Mouse (Mus musculus) kidney, postnatal 10 days (tissue): ENCODE results near the gene Minos1.

Source experiments
- DNase-seq: peaks from one replicate; pipeline ENCODE4 v3.0.0; 2021; ENCODE audit warnings: mixed read lengths

Gene Minos1

DNA sequence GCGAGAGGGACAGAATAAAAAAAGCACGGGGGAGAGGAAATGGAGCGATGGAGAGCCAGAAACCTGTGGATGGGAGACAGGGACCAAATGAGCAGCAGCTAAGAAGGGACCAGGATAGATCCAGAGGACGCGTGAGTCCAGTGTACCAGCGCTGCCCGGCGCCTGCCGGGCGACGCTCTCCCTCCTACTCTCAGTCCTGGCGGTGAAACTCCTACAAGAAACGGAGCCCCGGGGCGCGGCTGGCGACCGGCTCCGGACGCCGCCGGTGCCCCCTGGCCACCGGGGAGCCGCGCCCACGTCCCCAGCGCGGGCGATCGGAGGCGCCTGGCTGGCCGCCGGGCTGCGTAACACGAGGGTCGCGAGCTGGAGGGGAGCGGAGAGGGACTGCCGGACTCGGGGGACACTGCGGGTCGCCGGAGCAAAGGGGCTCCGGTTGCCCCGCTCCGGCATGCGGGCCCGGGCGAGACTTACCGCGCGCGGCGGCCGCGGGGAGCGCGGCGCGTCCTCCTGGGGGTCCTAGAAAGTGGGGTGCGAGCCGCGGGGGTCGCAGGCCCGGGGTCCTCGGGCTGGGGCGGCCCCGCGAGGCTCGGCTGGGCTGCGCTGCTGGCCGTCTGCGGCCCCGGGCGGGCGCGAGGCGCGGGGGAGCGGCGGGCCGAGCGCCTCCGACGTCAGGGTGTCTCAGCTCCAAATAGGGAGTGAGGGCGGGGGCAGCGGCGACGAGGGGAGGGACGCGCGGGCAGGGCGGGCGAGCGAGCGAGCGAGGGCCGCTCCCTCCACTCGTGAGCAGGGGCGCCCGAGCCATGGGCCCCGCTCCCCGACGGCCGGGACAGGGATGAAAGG, 38.3 kb downstream of the Minos1 start, which contains the start of gene Nbl1:
Gene Nbl1 (minus strand): TSS at position 638 of the 840 bp plus-strand sequence.
- peak; percentile 86 for DNase-seq

DNA sequence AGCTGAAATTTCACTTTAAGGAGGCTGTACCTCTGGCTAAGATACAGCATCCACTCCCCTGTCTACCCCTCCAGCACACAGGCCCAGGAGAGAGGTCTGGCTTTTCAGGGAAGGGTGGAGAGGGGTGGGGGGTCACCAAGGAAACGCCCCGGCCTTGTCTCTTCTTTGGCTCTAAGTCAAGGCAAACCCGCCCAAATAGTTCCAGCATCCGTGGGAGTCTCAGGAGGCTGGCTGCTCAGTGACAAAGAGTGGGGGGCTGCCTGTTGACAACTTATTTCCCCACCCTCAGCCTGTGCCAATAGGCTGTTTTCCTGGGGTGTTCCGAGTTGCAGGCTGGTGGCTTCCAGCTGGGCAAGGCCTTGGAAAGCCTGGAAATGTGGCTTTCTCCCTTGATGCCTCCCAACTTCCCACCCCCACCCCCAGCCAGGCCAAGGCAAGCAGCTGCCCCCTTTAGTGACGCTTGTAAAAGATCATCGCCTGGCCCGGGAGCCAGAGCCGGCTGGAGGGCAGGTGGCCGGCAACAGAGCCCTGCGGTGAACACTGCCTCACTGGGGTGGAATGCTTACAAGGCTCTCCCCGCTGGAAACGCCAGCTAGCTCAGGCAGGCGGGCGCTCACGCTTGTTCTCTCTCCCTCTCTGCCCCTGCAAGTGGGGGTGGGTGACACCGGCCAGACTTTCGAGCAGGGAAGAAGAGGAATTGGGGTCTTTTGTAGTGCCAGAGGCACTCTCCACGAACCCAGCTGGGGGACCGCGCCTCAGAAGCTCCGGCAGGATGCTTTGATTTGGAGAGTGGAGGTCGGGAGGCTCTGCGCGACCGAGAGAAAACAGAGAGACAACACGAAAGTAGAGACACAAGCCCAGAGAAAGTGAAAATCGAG, 39.2 kb downstream of the Minos1 start:
- DNase-seq, result peak; percentile 58

DNA sequence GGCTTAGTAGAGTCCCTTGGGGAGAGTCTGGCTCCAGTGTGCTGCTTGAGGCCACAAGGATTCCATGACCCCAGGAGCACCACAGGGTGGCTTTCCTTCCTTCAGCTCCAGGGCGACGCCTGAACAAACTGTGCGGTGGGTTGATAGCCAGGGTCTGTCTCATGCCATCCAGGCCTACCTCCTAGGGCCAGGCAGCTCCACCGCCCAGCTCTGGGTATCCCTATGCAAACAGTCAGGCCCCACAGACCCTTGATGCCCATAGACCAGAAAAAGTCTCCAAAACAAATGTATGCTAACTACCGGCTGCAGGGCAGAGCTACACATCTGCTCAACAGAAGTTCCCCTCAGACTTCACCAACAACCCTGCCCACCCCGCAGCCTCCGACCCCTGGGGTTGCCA, 39.8 kb downstream of the Minos1 start:
- no peak for DNase-seq

DNA sequence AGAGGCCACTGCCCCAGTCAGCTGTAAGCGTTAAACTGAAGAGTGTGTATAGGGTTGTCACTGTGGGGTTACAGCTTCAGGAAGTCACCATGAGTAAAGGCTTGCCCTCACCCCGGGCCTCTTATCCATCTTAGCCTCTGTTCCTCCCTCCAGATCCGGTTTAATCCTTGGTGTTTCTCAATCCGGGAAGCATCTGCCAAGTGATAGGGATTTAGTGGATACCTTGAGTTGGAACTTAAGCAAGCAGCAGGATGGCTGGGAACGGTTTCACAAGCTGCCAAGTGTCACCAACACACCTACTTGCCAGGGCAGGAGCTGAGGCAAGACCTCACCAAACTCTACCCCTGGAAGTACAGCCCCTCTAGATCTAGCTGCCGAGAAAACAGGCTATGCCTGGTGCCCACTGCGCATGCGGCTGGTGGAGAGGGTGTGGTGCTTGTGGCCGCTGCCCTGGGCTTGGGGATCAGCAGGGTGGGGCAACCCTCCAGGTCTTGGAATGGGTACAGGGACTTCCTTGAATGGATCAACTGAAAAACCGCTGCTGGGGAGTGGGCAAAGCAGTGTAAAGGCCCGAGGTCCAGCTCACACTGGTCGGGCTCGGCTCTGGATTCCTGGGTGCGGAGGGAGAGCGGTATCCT, 40.5 kb downstream of the Minos1 start:
- DNase-seq, result no peak

GRCm38 (mm10) chr4:139088982-139089671, 41.8 kb downstream of the Minos1 start:
- no peak for DNase-seq

DNA sequence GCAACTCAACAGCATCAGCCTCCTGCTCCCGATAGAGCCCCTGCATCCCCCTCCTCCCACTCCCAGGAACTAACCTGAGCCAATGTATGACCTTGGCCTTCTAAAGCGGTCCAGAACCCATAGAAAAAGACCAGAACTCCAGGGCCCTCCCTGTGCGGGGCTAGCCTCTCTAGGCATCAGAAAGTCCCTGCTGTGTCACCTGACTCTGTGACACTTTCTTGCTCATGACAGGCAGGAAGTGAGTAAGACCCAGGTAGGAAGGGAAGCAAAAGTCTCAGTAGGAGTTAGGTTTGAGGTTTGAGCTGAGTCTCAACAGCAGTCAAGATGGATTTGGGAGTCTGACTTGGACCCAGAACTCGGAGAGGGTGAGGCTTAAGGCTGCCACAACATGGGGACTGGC, 43.9 kb downstream of the Minos1 start:
- no peak for DNase-seq

DNA sequence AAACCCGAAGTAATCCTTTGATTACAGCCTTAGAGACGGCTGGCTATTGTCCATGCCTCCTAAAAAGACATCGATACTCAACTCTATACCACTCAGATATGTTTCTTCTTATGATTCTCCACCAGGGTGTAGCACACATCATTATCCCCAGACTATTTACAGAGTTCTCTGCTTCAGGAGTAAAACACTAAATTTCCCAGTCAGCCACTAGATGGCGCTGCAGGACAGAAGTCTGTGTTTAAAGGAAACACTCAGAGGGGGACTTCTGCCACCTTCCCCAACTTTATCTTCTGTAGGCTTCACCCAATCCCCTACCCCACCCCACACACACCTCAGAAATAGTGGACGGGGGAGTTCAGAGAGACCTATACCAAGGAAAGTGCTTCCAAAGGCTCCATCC, 44.9 kb downstream of the Minos1 start:
- DNase-seq, result peak; percentile 93

DNA sequence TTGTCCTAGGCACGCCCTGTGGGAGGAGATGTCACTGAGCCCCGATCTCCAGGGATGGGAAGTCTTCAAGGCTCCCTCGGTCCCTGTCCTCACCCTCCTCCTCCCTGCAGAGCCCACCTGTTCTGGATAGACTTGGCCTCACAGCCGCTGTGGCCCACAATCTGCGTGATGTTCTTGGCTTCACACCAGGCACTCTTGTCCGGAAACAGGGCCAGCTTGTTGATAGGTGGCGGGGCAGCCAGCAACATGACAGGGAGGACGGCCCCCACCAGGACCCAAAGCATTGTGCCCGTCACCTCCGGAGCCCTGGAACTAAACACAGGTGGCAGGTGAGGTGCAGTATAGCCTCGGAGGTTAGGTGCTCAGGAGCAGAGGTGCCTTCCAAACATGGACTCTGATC, 45.6 kb downstream of the Minos1 start:
- DNase-seq, result no peak

- peak; percentile 65 for DNase-seq
Observed at GRCm38 (mm10) chr4:139082790-139083564, 47.9 kb downstream of the Minos1 start.

DNA sequence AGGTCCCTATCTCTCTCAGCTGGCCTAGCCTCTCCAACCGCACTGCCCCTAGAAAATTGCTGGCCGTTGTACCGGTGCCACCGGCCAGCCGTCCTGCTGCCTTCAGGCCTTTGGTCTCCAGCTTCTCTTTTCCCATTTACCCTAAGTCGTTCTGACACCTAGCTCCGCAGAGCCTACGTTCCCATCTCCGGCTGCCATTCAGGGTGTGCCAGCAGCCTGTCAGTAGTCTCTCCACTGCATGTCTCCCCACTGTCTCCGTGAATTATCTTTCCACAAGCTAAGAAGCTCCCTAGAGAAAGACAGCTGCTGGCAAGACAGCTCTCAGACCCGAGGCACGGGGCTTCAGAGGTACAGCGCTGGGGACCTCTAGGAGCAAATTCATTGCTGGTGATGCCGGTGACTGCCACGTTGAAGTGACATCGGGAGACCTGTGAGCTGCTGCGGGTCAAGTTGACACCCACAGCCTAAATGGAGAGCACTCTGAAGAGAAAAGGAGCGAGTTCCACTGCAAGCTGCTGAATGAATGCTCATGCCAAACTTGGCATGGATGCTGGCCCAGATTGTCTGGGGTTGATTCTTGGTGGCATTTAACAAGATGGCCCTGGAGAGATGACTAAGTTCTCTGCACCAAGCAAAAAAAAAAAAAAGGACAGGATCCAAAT, 49.5 kb downstream of the Minos1 start:
- no peak for DNase-seq

GRCm38 (mm10) chr4:139080259-139080658, 50.7 kb downstream of the Minos1 start:
- DNase-seq, result no peak

- DNase-seq, result no peak
Observed at GRCm38 (mm10) chr4:139079439-139079838, 51.5 kb downstream of the Minos1 start.

GRCm38 (mm10) chr4:139078726-139079125, 52.2 kb downstream of the Minos1 start:
- DNase-seq, result peak; percentile 59

DNA sequence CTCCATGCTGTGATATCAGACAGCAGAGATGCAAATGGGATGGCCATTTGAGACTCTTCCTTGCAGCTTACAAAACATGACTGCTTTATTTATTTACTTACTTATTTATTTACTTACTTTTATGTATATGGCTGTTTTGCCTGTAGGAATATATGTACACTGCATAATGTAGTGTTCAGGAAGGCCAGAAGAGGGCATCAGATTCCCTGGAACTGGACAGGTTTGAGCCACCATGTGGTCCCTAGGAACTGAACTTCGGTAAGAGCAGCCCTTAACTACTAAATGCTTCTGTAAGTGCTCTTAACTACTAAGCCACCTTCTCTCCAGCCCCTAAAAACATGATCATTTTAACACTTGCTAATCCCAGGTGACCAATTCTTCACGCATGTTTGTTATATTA, 52.6 kb downstream of the Minos1 start:
- DNase-seq, result peak; percentile 50

- no peak for DNase-seq
Observed at GRCm38 (mm10) chr4:139075915-139076314, 55.0 kb downstream of the Minos1 start.

GRCm38 (mm10) chr4:139075041-139075711, 55.7 kb downstream of the Minos1 start, which contains the start of gene Htr6:
Htr6 (minus strand) TSS chr4:139075570.
- no peak for DNase-seq

DNA sequence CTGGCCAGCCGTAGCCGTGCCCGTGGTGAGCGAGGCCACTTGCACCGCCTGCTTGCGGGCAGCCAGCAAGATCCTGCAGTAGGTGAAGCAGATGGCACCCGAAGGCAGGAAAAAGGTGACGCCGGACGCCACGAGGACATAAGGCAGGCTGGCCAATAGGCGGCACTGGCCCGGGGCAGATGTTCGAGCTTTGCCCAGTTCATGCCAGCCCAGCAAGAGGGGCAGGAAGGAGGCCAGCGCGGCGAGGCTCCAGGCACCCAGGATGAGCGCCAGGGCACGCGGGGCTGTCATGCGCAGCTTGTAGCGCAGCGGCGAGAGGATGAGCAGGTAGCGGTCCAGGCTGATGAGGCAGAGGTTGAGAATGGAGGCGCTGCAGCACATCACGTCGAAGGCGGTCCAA, 56.9 kb downstream of the Minos1 start:
- no peak for DNase-seq

- DNase-seq, result no peak
Observed at GRCm38 (mm10) chr4:139068287-139068686, 62.6 kb downstream of the Minos1 start.

DNA sequence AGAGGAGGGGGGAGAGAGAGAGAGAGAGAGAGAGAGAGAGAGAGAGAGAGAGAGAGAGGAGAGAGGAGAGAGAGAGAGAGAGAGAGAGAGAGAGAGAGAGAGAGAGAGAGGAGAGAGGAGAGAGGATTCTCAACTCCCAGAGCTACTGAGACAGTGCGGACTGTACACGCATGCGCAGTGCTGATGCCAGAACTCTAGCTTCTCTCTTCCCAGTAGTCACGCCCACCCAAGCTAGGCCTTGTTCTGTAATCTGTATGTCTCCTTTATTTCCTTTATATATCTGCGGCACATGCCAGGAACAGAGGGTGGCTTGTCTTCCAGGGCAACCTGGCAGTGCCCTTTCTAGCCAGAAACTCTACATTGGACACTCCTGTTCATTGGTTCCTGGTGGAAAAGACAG, 66.1 kb downstream of the Minos1 start:
- no peak for DNase-seq

DNA sequence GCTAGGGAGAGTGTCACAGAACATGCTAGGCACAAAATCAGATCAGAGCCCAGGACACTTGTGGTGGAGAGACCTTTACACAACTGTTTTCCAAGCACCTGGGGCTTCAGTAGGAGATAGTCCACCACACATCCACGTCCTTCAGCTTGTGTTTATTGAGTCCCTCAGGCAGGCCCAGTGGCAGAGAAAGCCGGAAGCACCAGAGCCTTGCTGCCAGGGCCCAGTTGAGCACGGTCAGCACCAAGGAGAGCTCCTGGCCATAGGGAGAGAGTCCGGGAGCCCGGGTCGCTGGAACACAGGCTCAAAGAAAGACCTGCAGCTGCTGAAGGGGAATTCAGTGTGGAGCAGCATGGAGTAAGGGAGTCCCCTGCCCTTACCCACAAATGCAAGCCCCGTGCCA, 71.3 kb downstream of the Minos1 start:
- peak; percentile 87 for DNase-seq

DNA sequence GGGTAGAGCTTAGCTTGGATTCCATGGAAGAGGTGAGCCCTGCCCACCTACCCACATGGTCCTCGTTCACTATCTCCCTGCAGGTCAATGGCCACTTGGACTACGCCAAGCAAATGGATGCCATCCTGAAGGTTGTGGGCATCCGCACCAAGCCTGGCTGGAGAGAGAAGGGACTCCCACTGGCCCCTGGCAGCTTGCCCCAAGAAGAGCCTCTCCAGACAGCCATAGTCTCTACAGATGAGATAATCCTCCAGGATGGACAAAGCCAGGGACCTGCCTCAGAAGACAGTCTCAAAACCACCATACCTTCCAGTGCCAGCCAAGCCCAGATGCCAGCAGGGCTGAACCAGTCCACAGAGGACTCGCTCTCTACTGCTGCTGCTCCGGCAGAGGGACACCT, 72.9 kb downstream of the Minos1 start:
- no peak for DNase-seq
